Mouse (Mus musculus): ENCODE measurements at regions not wholly inside any gene's neighbourhood (a gene's known extent, or its start where the extent isn't known, plus 50 kb on each side); places are given as distances from the start of the nearest gene placed in this dataset.
A peak's percentile ranks its signal among the peaks of the same experiment; 100 is the strongest.

- DNase-seq (ENCODE audit: low spot score in 2 of 2) = peak in 1 of 2 experiments; percentile 42
Measured at GRCm38 (mm10) chr2:33985316-33985715, 97.6 kb upstream of the Mvb12b start.

- DNase-seq (ENCODE audit: low spot score in 2 of 2) = no peak
Measured at GRCm38 (mm10) chr2:33983112-33983748, 95.5 kb upstream of the Mvb12b start.

- no peak for DNase-seq (ENCODE audit: low spot score in 2 of 2)
Measured at GRCm38 (mm10) chr2:33981936-33982335, 94.2 kb upstream of the Mvb12b start.

GRCm38 (mm10) chr2:33981321-33981720, 93.6 kb upstream of the Mvb12b start:
- no peak for DNase-seq (ENCODE audit: low spot score in 2 of 2)

GRCm38 (mm10) chr2:33980884-33981283, 93.1 kb upstream of the Mvb12b start:
- DNase-seq (ENCODE audit: low spot score in 2 of 2) = no peak

GRCm38 (mm10) chr2:33979276-33979675, 91.5 kb upstream of the Mvb12b start:
- DNase-seq (ENCODE audit: low spot score in 2 of 2) = peak in 1 of 2 experiments; percentile 0

- DNase-seq (ENCODE audit: low spot score in 2 of 2) = no peak
Measured at GRCm38 (mm10) chr2:33978550-33978949, 90.8 kb upstream of the Mvb12b start.

GRCm38 (mm10) chr2:33977576-33978352, 90.0 kb upstream of the Mvb12b start:
- peak in 1 of 2 experiments; percentile 0 for DNase-seq (ENCODE audit: low spot score in 2 of 2)

GRCm38 (mm10) chr2:33977151-33977550, 89.4 kb upstream of the Mvb12b start:
- DNase-seq (ENCODE audit: low spot score in 2 of 2) = no peak

- DNase-seq (ENCODE audit: low spot score in 2 of 2) = peak in 1 of 2 experiments; percentile 0
Measured at GRCm38 (mm10) chr2:33976183-33976582, 88.4 kb upstream of the Mvb12b start.

- DNase-seq (ENCODE audit: low spot score in 2 of 2) = peak in 1 of 2 experiments; percentile 20
Measured at GRCm38 (mm10) chr2:33975423-33976127, 87.8 kb upstream of the Mvb12b start.

- no peak for DNase-seq (ENCODE audit: low spot score in 2 of 2)
Measured at GRCm38 (mm10) chr2:33974737-33975422, 87.1 kb upstream of the Mvb12b start.

- no peak for DNase-seq (ENCODE audit: low spot score in 2 of 2)
Measured at GRCm38 (mm10) chr2:33974031-33974430, 86.3 kb upstream of the Mvb12b start.

- DNase-seq (ENCODE audit: low spot score in 2 of 2) = peak; percentile 82
Measured at GRCm38 (mm10) chr2:33973213-33973834, 85.6 kb upstream of the Mvb12b start.

GRCm38 (mm10) chr2:33966984-33967421, 79.3 kb upstream of the Mvb12b start:
- no peak for DNase-seq (ENCODE audit: low spot score in 2 of 2)

- DNase-seq (ENCODE audit: low spot score in 2 of 2) = no peak
Measured at GRCm38 (mm10) chr2:33966389-33966983, 78.7 kb upstream of the Mvb12b start.

GRCm38 (mm10) chr2:33964096-33964495, 76.3 kb upstream of the Mvb12b start:
- DNase-seq (ENCODE audit: low spot score in 2 of 2) = no peak

- DNase-seq (ENCODE audit: low spot score in 2 of 2) = no peak
Measured at GRCm38 (mm10) chr2:33962355-33963037, 74.8 kb upstream of the Mvb12b start.

- DNase-seq (ENCODE audit: low spot score in 2 of 2) = no peak
Measured at GRCm38 (mm10) chr2:33961566-33961965, 73.8 kb upstream of the Mvb12b start.

- DNase-seq (ENCODE audit: low spot score in 2 of 2) = peak; percentile 42 to 59
Measured at GRCm38 (mm10) chr2:33957754-33958153, 70.0 kb upstream of the Mvb12b start.
